Mouse (Mus musculus) thymus, adult 2 months (tissue): ENCODE data around the gene Clk2.

Experiments used
- CTCF ChIP-seq: fragments of 200-500 bp; IDR thresholded peaks from 2 replicates; pipeline ENCODE4 v1.5.1; 2012; ENCODE audit warnings: mild to moderate bottlenecking, control low read depth, low read length, moderate library complexity, borderline replicate concordance; ENCODE audit not compliant: control insufficient read depth, poor library complexity, insufficient read depth; ENCODE audit errors: extremely low read depth
- POLR2A ChIP-seq: fragments of 200-500 bp; IDR thresholded peaks from 2 replicates; pipeline ENCODE4 v1.6.1; 2012; ENCODE audit warnings: mild to moderate bottlenecking, low read length, control low read depth, moderate library complexity; ENCODE audit not compliant: control insufficient read depth, poor library complexity, insufficient read depth; ENCODE audit errors: extremely low read depth

DNA sequence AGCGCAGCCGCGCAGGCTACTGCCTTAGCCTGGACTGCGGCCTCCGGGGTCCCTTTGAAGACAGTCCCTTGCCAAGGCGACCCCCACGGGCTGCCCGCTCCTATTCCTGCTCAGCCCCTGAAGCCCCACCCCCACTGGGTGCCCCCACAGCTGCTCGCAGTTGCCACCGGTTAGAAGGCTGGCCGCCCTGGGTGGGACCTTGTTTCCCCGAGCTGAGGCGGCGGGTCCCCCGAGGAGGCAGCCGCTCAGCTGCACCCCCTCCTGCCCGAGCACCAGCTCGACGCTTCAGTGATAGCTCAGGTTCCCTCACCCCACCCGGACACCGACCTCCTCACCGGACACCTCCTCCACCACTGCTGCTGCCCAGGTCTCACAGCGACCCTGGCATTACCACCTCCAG is 22.6 kb downstream of the Clk2 start:
- TF ChIP-seq CTCF: no peak
- peak; percentile 40; the same call in 1 of the 2 replicates for TF ChIP-seq POLR2A
